ENCODE assay signal across 8 mouse cellular contexts in genomic region chr11:103158621-103159478, GRCm38 (mm10). TPM values are rescaled to one million over a fixed set of nuclear protein-coding genes. Genes with fewer than 3 reads are reported as not detected.
DNase-seq lines count a peak whose midpoint lies in the region; ATAC-seq and TF ChIP-seq lines count a peak whose summit lies in the region.

No protein-coding gene starts in this region.

- peak; percentile 93 for DNase-seq in G1E (ENCODE audit: low spot score)
- peak; percentile 95 to 99 for DNase-seq in cerebellum, adult 18-20 months
- DNase-seq in heart, postnatal 14 days, result peak; percentile 98 to 99
- DNase-seq in large intestine, adult 2 months (ENCODE audit: low read depth, low spot score), result peak; percentile 88

- peak overlapping the region; percentile 35 for H3K4me2 ChIP-seq in forebrain, embryonic 15.5 days (replicated peaks)
- peak overlapping the region; percentile 74 for H3K4me2 ChIP-seq in liver, embryonic 16.5 days (ENCODE audit: low read depth, low read length)
- H3K4me2 ChIP-seq in neural tube, embryonic 13.5 days, result peak overlapping the region; percentile 46

- no peaks in the 10 kb centered on the region for H3K36me3 ChIP-seq in G1E (replicated peaks)
- H3K36me3 ChIP-seq in forebrain, embryonic 15.5 days, result no peaks in the 10 kb centered on the region
- H3K36me3 ChIP-seq in liver, embryonic 16.5 days (ENCODE audit: control insufficient read depth, insufficient read depth), result no peaks in the 10 kb centered on the region
- no peaks in the 10 kb centered on the region for H3K36me3 ChIP-seq in neural tube, embryonic 13.5 days
- H3K36me3 ChIP-seq in testis, adult 2 months (ENCODE audit: control insufficient read depth, insufficient read depth, low read length), result no peaks in the 10 kb centered on the region

- peak; percentile 39; the same call in 1 of the 2 replicates for TF ChIP-seq POLR2A in testis, adult 2 months (IDR thresholded peaks at IDR 0.05; ENCODE audit: control insufficient read depth, low read depth, low read length)

- no peaks in the 10 kb centered on the region for H3K9me3 ChIP-seq in G1E (replicated peaks)
- no peaks in the 10 kb centered on the region for H3K9me3 ChIP-seq in forebrain, embryonic 15.5 days
- no peaks in the 10 kb centered on the region for H3K9me3 ChIP-seq in liver, embryonic 16.5 days (replicated peaks; ENCODE audit: control insufficient read depth, low read length)
- H3K9me3 ChIP-seq in neural tube, embryonic 13.5 days, result peaks cover 5% of the 10 kb centered on the region; the same call in 1 of the 2 replicates

- H3K27ac ChIP-seq in forebrain, embryonic 15.5 days (replicated peaks), result no peak overlapping the region
- H3K27ac ChIP-seq in liver, embryonic 16.5 days (ENCODE audit: low read length), result 0 out of 2 replicates have a peak overlapping the region, but pooled peaks have one; percentile 15
- no peak overlapping the region for H3K27ac ChIP-seq in neural tube, embryonic 13.5 days (replicated peaks)
- peak overlapping the region; percentile 73 for H3K27ac ChIP-seq in testis, adult 2 months (ENCODE audit: control insufficient read depth, insufficient read depth, low read depth, low read length)

- peak; percentile 75 for ATAC-seq in G1E (ENCODE audit: extremely low read depth, insufficient number of reproducible peaks, low FRiP score, poor library complexity, severe bottlenecking)
- peak; percentile 89 for ATAC-seq in forebrain, embryonic 15.5 days (replicated peaks)
- peak; percentile 93 for ATAC-seq in liver, embryonic 16.5 days (ENCODE audit: low read depth)
- peak; percentile 96 for ATAC-seq in neural tube, embryonic 13.5 days (ENCODE audit: low read depth)

- intact Hi-C loops in heart, postnatal 14 days (cut with DNase I), result loop anchor here (1.0 to 10.0 kb wide), 3 partner anchors 42 to 254 kb away; partner anchors contain the start of gene Gfap

- peak; percentile 81 for TF ChIP-seq CTCF in G1E (IDR thresholded peaks at IDR 0.05; ENCODE audit: low read depth, low read length)
- TF ChIP-seq CTCF in testis, adult 2 months (IDR thresholded peaks at IDR 0.05; ENCODE audit: control insufficient read depth, insufficient read depth, insufficient replicate concordance, low read depth, low read length), result peak; percentile 98

- peak overlapping the region; percentile 68; the same call in 1 of the 2 replicates for H3K4me3 ChIP-seq in G1E (ENCODE audit: low read depth, low read length)
- peak overlapping the region; percentile 15; the same call in 1 of the 2 replicates for H3K4me3 ChIP-seq in forebrain, embryonic 15.5 days
- peak overlapping the region; percentile 45 for H3K4me3 ChIP-seq in liver, embryonic 16.5 days (ENCODE audit: low read depth, low read length)
- peak overlapping the region; percentile 18 for H3K4me3 ChIP-seq in neural tube, embryonic 13.5 days
- peak overlapping the region; percentile 74 for H3K4me3 ChIP-seq in testis, adult 2 months (ENCODE audit: control insufficient read depth, low read depth, low read length)

- 2% methylated on average over 25 of the region's 25 CpGs for WGBS in forebrain, embryonic 15.5 days
- WGBS in large intestine, adult 2 months, result 2% methylated on average over 25 of the region's 25 CpGs
- 2% methylated on average over 25 of the region's 25 CpGs for WGBS in liver, embryonic 16.5 days (ENCODE audit: insufficient replicate concordance)
- WGBS in neural tube, embryonic 13.5 days, result 1% methylated on average over 25 of the region's 25 CpGs

- H3K27me3 ChIP-seq in G1E (ENCODE audit: insufficient read depth, low read length), result no peaks in the 10 kb centered on the region
- H3K27me3 ChIP-seq in forebrain, embryonic 15.5 days, result no peaks in the 10 kb centered on the region
- no peaks in the 10 kb centered on the region for H3K27me3 ChIP-seq in liver, embryonic 16.5 days (ENCODE audit: control insufficient read depth, insufficient read depth, low read depth, low read length)
- H3K27me3 ChIP-seq in neural tube, embryonic 13.5 days, result no peaks in the 10 kb centered on the region
- no peaks in the 10 kb centered on the region for H3K27me3 ChIP-seq in testis, adult 2 months (ENCODE audit: control insufficient read depth, insufficient read depth, low read length)

- peaks cover 15% of the 10 kb centered on the region for H3K4me1 ChIP-seq in G1E (ENCODE audit: insufficient read depth, low read depth, low read length)
- H3K4me1 ChIP-seq in forebrain, embryonic 15.5 days, result 0 out of 2 replicates have a peak, but pooled peaks cover 3% of the 10 kb centered on the region
- peaks cover 9% of the 10 kb centered on the region for H3K4me1 ChIP-seq in liver, embryonic 16.5 days (ENCODE audit: control insufficient read depth, low read depth, low read length)
- peaks cover 10% of the 10 kb centered on the region for H3K4me1 ChIP-seq in neural tube, embryonic 13.5 days (replicated peaks)
- H3K4me1 ChIP-seq in testis, adult 2 months (ENCODE audit: control insufficient read depth, insufficient read depth, low read length), result peaks cover 9% of the 10 kb centered on the region

- H3K9ac ChIP-seq in forebrain, embryonic 15.5 days (replicated peaks), result no peak overlapping the region
- peak overlapping the region; percentile 37 for H3K9ac ChIP-seq in liver, embryonic 16.5 days (ENCODE audit: low read depth, low read length)
- H3K9ac ChIP-seq in neural tube, embryonic 13.5 days, result 0 out of 2 replicates have a peak overlapping the region, but pooled peaks have one; percentile 6

RNA-seq across cellular contexts. Expression of gene Fmnl1, which starts 12.1 kb away (rescaled TPM):
- total RNA-seq in G1E (2014; fragmentation: Nextera tagmentation), result 2.7 TPM in 1 of 2 replicates, not detected in the other
- total RNA-seq in G1E (2017), result 0.23 TPM in 1 of 2 replicates, not detected in the other
- 0.02 and 0.07 TPM in 2 replicates for polyA plus RNA-seq in G1E (2012)
- 1.7 and 3.1 TPM in 2 replicates for polyA plus RNA-seq in forebrain, embryonic 15.5 days (2015; fragmentation: Nextera tagmentation; extraction: Ambion mirVana)
- 10 to 100 TPM; 16.8 to 21.6 TPM for total RNA-seq in heart, postnatal 14 days (2021)
- 8.4 and 12.1 TPM in 2 replicates for polyA plus RNA-seq in large intestine, adult 2 months (2012; rRNA removed)
- 5.2 and 6.3 TPM in 2 replicates for polyA plus RNA-seq in liver, embryonic 16.5 days (2015; fragmentation: Nextera tagmentation; extraction: Ambion mirVana)
- 3.0 and 4.2 TPM in 2 replicates for polyA plus RNA-seq in neural tube, embryonic 13.5 days (2015; fragmentation: Nextera tagmentation; extraction: Ambion mirVana)
- 18.4 and 21.6 TPM in 2 replicates for polyA plus RNA-seq in testis, adult 2 months (2012; rRNA removed)

RNA-seq across cellular contexts. Expression of gene Hexim2, which starts 26.6 kb away (rescaled TPM):
- 6.1 and 12.7 TPM in 2 replicates for total RNA-seq in G1E (2014; fragmentation: Nextera tagmentation)
- 8.6 and 9.0 TPM in 2 replicates for total RNA-seq in G1E (2017)
- polyA plus RNA-seq in G1E (2012), result 11.7 and 13.7 TPM in 2 replicates
- 20.8 and 23.8 TPM in 2 replicates for polyA plus RNA-seq in forebrain, embryonic 15.5 days (2015; fragmentation: Nextera tagmentation; extraction: Ambion mirVana)
- total RNA-seq in heart, postnatal 14 days (2021), result 1 to 10 TPM; 1.8 to 3.3 TPM
- 2.4 and 3.3 TPM in 2 replicates for polyA plus RNA-seq in large intestine, adult 2 months (2012; rRNA removed)
- polyA plus RNA-seq in liver, embryonic 16.5 days (2015; fragmentation: Nextera tagmentation; extraction: Ambion mirVana), result 5.2 and 5.7 TPM in 2 replicates
- 17.3 and 17.6 TPM in 2 replicates for polyA plus RNA-seq in neural tube, embryonic 13.5 days (2015; fragmentation: Nextera tagmentation; extraction: Ambion mirVana)
- polyA plus RNA-seq in testis, adult 2 months (2012; rRNA removed), result 38.8 and 53.8 TPM in 2 replicates

RNA-seq across cellular contexts. Expression of gene Hexim1, which starts 42.8 kb away (rescaled TPM):
- total RNA-seq in G1E (2014; fragmentation: Nextera tagmentation) (13.2 and 16.6 TPM in 2 replicates), G1E (2017) (36.7 and 39.4 TPM in 2 replicates)
- polyA plus RNA-seq in G1E (2012), result 21.2 and 25.7 TPM in 2 replicates
- 3.4 and 3.8 TPM in 2 replicates for polyA plus RNA-seq in forebrain, embryonic 15.5 days (2015; fragmentation: Nextera tagmentation; extraction: Ambion mirVana)
- 10 to 100 TPM; 18.5 to 20.4 TPM for total RNA-seq in heart, postnatal 14 days (2021)
- polyA plus RNA-seq in large intestine, adult 2 months (2012; rRNA removed), result 11.5 and 14.1 TPM in 2 replicates
- 1.7 and 1.9 TPM in 2 replicates for polyA plus RNA-seq in liver, embryonic 16.5 days (2015; fragmentation: Nextera tagmentation; extraction: Ambion mirVana)
- polyA plus RNA-seq in neural tube, embryonic 13.5 days (2015; fragmentation: Nextera tagmentation; extraction: Ambion mirVana), result 3.6 and 3.9 TPM in 2 replicates
- polyA plus RNA-seq in testis, adult 2 months (2012; rRNA removed), result 5.8 and 6.1 TPM in 2 replicates

RNA-seq across cellular contexts. Expression of gene 1700023F06Rik, which starts 49.5 kb away (rescaled TPM):
- total RNA-seq in G1E (2014; fragmentation: Nextera tagmentation) (not detected in 2 replicates), G1E (2017) (not detected in 2 replicates)
- polyA plus RNA-seq in G1E (2012), result not detected in 2 replicates
- polyA plus RNA-seq in forebrain, embryonic 15.5 days (2015; fragmentation: Nextera tagmentation; extraction: Ambion mirVana), result 0.75 and 0.98 TPM in 2 replicates
- total RNA-seq in heart, postnatal 14 days (2021), result not detected
- polyA plus RNA-seq in large intestine, adult 2 months (2012; rRNA removed), result 0.36 and 0.43 TPM in 2 replicates
- polyA plus RNA-seq in liver, embryonic 16.5 days (2015; fragmentation: Nextera tagmentation; extraction: Ambion mirVana), result not detected in 2 replicates
- 0.72 and 0.95 TPM in 2 replicates for polyA plus RNA-seq in neural tube, embryonic 13.5 days (2015; fragmentation: Nextera tagmentation; extraction: Ambion mirVana)
- polyA plus RNA-seq in testis, adult 2 months (2012; rRNA removed), result 451 and 466 TPM in 2 replicates

RNA-seq across cellular contexts. Expression of gene Acbd4, which starts 57.4 kb away (rescaled TPM):
- 16.9 and 32.7 TPM in 2 replicates for total RNA-seq in G1E (2014; fragmentation: Nextera tagmentation)
- 11.9 and 19.2 TPM in 2 replicates for total RNA-seq in G1E (2017)
- 22.1 and 23.2 TPM in 2 replicates for polyA plus RNA-seq in G1E (2012)
- 14.6 and 14.8 TPM in 2 replicates for polyA plus RNA-seq in forebrain, embryonic 15.5 days (2015; fragmentation: Nextera tagmentation; extraction: Ambion mirVana)
- 10 to 100 TPM; 30.5 to 34.5 TPM for total RNA-seq in heart, postnatal 14 days (2021)
- polyA plus RNA-seq in large intestine, adult 2 months (2012; rRNA removed), result 71.3 and 168 TPM in 2 replicates
- 51.3 and 54.4 TPM in 2 replicates for polyA plus RNA-seq in liver, embryonic 16.5 days (2015; fragmentation: Nextera tagmentation; extraction: Ambion mirVana)
- 8.5 and 9.9 TPM in 2 replicates for polyA plus RNA-seq in neural tube, embryonic 13.5 days (2015; fragmentation: Nextera tagmentation; extraction: Ambion mirVana)
- polyA plus RNA-seq in testis, adult 2 months (2012; rRNA removed), result 5.7 and 7.2 TPM in 2 replicates

Comparison
In these comparisons a context has a peak if more than half of its experiments do, and no peak if none do; other contexts are left out.
1. H3K4me3 ChIP-seq: peak in every context shown above with its lines; median percentile 74 in testis, adult 2 months; 68 in G1E; 45 in liver, embryonic 16.5 days; 18 in neural tube, embryonic 13.5 days; 15 in forebrain, embryonic 15.5 days.
2. H3K27ac ChIP-seq: peak in liver, embryonic 16.5 days (single experiment) and testis, adult 2 months (single experiment); none in forebrain, embryonic 15.5 days (single experiment) and neural tube, embryonic 13.5 days (single experiment).
3. Peak in every context shown above with its lines, with median percentiles within 50 percentile points of each other: ATAC-seq, DNase-seq and H3K4me2 ChIP-seq.